Mouse (Mus musculus) embryonic facial prominence, embryonic 11.5 days (tissue): ENCODE measurements at regions not wholly inside any gene's neighbourhood (a gene's known extent, or its start where the extent isn't known, plus 50 kb on each side); places are given as distances from the start of the nearest gene placed in this dataset.

Source experiments
- ATAC-seq: fragments of 200-750 bp; cut with Nextera tagmentation; replicated peaks from 2 replicates; pipeline ENCODE4 v1.8.0; 2017; ENCODE audit warnings: low read depth; ENCODE audit not compliant: insufficient number of reproducible peaks, low FRiP score, low TSS enrichment
- DNase-seq: peaks from one replicate; pipeline ENCODE4 v3.0.0-alpha.2; 2015; ENCODE audit warnings: low spot score
- H3K27ac ChIP-seq: fragments of 300-500 bp; sonication (generic); replicated peaks from 2 replicates; pipeline ENCODE4 v1.5.1; 2014; ENCODE audit warnings: mild to moderate bottlenecking, low read depth, low read length, control low read depth
- H3K27me3 ChIP-seq: fragments of 300-500 bp; sonication (generic); 2 replicates; pipeline ENCODE4 v1.6.1; 2014; ENCODE audit warnings: mild to moderate bottlenecking, low read length, moderate library complexity, mixed read lengths; ENCODE audit not compliant: control insufficient read depth, insufficient read depth
- H3K36me3 ChIP-seq: fragments of 300-500 bp; sonication (generic); replicated peaks from 2 replicates; pipeline ENCODE4 v1.6.1; 2014; ENCODE audit warnings: low read depth, mild to moderate bottlenecking, low read length, moderate library complexity, mixed read lengths; ENCODE audit not compliant: control insufficient read depth, insufficient read depth
- H3K4me1 ChIP-seq: fragments of 300-500 bp; sonication (generic); 2 replicates; pipeline ENCODE4 v1.6.1; 2014; ENCODE audit warnings: low read length, mixed read lengths; ENCODE audit not compliant: control insufficient read depth, insufficient read depth
- H3K4me2 ChIP-seq: fragments of 300-500 bp; sonication (generic); 2 replicates; pipeline ENCODE4 v1.6.1; 2014; ENCODE audit warnings: low read depth, mild to moderate bottlenecking, control low read depth, low read length, moderate library complexity
- H3K4me3 ChIP-seq: fragments of 300-500 bp; sonication (generic); 2 replicates; pipeline ENCODE4 v1.5.1; 2014; ENCODE audit warnings: low read depth, low read length, control low read depth
- H3K9ac ChIP-seq: fragments of 300-500 bp; sonication (generic); replicated peaks from 2 replicates; pipeline ENCODE4 v1.6.1; 2014; ENCODE audit warnings: mild to moderate bottlenecking, control low read depth, low read length
- H3K9me3 ChIP-seq: fragments of 300-500 bp; sonication (generic); replicated peaks from 2 replicates; pipeline ENCODE4 v1.6.1; 2016; ENCODE audit warnings: mild to moderate bottlenecking, low read length, inconsistent platforms, mixed read lengths; ENCODE audit not compliant: control insufficient read depth
- WGBS: fragments of 180-500 bp; shearing (Covaris S2); extraction: QIAGEN DNeasy Blood & Tissue Kit; methylation state at CpG from one replicate; pipeline ENCODE4 v1.1.7; 2014; 5-methylcytosine and 5-hydroxymethylcytosine counted together

DNA sequence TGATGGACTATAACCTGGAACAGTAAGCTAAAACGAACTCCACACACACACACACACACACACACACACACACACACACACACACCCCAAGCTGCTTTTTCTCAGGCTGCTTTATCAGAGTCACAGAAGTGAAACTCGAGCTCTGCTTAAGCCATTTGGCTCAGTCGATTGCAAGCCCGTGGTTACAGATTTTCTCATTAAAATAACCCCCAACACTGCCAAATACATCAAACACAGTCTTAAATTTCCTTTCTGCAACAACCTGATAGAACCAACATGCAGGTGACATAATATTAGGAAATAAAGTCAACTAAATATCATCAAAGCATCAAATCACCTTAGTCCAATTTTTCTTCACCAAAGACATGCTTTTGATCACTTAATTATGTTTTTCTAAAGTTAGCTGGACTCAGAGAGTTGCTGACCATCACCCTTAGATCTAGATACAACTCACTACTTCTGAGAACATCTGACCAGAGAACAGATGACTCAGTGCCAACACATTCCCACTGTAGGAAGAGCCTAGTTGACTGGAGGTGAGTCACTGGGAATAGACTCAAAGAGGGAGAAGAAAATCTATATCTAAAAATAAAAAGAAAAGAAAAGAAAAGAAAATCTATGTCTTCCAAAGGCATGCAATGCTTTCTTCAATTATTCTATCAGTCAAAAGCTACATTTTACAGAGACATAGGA lies 251.2 kb downstream of the Tgfb2 start:
- ATAC-seq (no peak), DNase-seq (no peak)
- 46% methylated on average over 4 of the region's 4 CpGs for WGBS

DNA sequence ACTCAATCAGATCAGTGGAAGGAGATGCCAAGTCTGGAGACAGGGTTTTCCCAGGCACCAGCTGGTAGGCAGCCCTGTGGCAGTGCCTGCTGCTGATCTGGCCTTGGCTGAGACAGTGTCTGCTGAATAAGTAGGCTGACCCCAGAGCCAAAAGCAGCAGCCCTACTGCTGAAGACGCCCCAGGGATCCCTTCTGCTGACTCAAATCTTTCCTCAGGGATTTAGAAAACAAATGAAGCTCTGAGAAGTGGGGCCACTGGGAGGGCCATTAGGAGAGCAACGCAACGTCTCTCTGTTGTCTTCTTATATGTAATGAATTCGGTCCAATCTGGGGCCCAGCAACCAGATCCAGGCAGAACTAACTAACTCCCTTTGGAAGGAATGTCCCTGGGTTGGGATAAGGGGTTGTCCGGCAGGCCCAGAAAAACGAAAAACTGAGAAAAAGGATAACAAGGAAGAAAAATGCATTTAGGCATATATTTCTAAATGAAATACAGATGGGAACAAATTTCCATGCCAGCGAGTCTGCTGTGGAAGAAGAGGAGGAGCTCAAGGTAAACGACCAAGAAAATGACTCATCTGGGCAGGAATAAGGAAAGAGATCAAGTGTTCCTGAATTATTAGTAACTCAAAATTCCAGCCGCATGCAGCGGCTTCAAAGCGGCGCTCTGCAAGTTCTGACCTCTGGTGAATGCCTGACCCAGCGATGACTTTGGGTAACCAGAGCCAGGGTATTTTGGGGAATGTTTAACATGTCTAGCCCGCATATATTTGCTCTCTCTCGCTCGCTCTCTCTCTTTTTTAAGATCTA lies 256.7 kb downstream of the Tgfb2 start:
- Histone ChIP-seq H3K4me1 (no peaks in the 10 kb centered on the region), H3K27me3 (no peaks in the 10 kb centered on the region), H3K9ac (peak overlapping the region; percentile 18; the same call in 1 of the 2 replicates), H3K9me3 (no peaks in the 10 kb centered on the region), H3K36me3 (no peaks in the 10 kb centered on the region), H3K4me2 (no peak overlapping the region), H3K27ac (peak overlapping the region; percentile 77), H3K4me3 (no peak overlapping the region)
- ATAC-seq: peak; percentile 70; the same call in 1 of the 2 replicates
- peak; percentile 79 for DNase-seq
- 18% methylated on average over 16 of the region's 16 CpGs for WGBS

More for the DNA sequence above, 251.2 kb downstream of the Tgfb2 start:
- Histone ChIP-seq H3K27ac (no peak overlapping the region), H3K36me3 (no peaks in the 10 kb centered on the region), H3K27me3 (no peaks in the 10 kb centered on the region), H3K4me1 (no peaks in the 10 kb centered on the region), H3K9me3 (no peaks in the 10 kb centered on the region), H3K4me2 (no peak overlapping the region), H3K9ac (no peak overlapping the region), H3K4me3 (no peak overlapping the region)

DNA sequence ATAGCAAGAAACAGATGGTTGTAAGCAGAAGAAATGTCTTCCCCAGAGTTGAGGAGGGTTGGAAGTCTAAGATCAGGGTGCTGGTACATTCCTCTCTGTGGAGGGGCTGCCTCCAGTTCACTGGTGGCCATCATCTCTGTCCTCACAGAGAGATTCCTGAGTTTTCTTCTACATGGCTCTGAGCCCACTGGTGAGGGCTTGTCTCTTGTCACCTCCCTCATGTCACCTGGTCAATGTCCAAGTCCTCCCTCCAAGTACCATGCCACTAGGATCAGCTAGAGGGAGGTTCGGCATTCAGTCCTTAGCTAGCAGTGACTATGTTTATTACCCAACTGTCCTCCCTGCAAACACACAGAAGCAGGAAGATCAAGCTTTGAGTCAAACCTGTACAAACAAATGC lies 258.3 kb downstream of the Tgfb2 start:
- no peaks in the 10 kb centered on the region for H3K27me3 ChIP-seq
- WGBS: 79% methylated on average over 1 of the region's 1 CpGs
- H3K27ac ChIP-seq: no peak overlapping the region

DNA sequence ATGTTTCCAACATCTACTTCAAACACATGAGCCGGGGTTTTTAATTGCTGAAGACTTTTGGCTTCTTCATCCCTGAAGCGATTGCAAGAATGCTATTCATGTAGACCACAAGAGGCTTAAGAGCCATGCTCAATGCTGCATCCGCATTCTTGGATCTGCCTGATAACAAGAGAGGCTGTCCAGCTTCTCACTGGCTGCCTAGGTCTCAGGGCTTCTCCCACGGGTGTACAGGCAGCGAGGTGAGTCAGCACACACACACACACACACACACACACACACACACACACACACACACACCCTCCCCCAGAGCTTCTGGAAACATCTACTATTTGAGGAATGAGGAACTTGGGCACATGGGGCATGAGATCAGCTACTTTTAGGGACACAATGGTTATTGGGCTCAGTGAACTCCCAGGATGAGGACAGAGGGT lies 261.1 kb downstream of the Tgfb2 start:
- Histone ChIP-seq H3K4me3 (no peak overlapping the region), H3K4me2 (no peak overlapping the region), H3K27me3 (no peaks in the 10 kb centered on the region), H3K4me1 (no peaks in the 10 kb centered on the region), H3K9me3 (no peaks in the 10 kb centered on the region), H3K27ac (no peak overlapping the region), H3K36me3 (no peaks in the 10 kb centered on the region), H3K9ac (no peak overlapping the region)
- ATAC-seq (no peak), DNase-seq (no peak)
- WGBS: 59% methylated on average over 5 of the region's 5 CpGs

More for the DNA sequence above, 258.3 kb downstream of the Tgfb2 start:
- H3K4me1 ChIP-seq: no peaks in the 10 kb centered on the region
- no peaks in the 10 kb centered on the region for H3K36me3 ChIP-seq
- no peak overlapping the region for H3K4me3 ChIP-seq
- ATAC-seq (no peak), DNase-seq (no peak)
- no peak overlapping the region for H3K9ac ChIP-seq
- H3K4me2 ChIP-seq: no peak overlapping the region
- no peaks in the 10 kb centered on the region for H3K9me3 ChIP-seq

DNA sequence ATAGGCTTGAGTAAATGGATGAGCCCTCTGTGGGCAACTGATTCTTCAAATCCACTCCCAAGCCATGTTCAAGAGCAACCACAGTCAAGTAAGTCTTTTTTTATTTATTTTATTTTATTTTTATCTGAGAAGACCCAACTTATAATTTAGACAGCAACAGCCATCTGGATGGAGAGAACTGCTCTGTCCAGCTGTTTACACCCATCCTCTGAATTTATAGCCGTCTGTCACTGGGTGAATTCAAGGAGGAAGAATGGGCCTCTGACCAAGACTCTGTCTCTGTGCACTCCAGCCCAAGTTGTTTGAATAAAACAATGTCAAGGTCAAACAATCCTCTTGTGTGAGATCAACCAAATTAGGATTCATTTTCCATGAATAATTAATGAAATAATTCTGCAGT lies 263.6 kb downstream of the Tgfb2 start:
- WGBS: 74% methylated on average over 1 of the region's 1 CpGs
- DNase-seq (no peak), ATAC-seq (no peak)
- H3K9me3 ChIP-seq: no peaks in the 10 kb centered on the region
- H3K4me1 ChIP-seq: no peaks in the 10 kb centered on the region
- no peaks in the 10 kb centered on the region for H3K27me3 ChIP-seq
- no peak overlapping the region for H3K27ac ChIP-seq
- no peak overlapping the region for H3K4me2 ChIP-seq
- H3K36me3 ChIP-seq: no peaks in the 10 kb centered on the region
- no peak overlapping the region for H3K9ac ChIP-seq
- no peak overlapping the region for H3K4me3 ChIP-seq

DNA sequence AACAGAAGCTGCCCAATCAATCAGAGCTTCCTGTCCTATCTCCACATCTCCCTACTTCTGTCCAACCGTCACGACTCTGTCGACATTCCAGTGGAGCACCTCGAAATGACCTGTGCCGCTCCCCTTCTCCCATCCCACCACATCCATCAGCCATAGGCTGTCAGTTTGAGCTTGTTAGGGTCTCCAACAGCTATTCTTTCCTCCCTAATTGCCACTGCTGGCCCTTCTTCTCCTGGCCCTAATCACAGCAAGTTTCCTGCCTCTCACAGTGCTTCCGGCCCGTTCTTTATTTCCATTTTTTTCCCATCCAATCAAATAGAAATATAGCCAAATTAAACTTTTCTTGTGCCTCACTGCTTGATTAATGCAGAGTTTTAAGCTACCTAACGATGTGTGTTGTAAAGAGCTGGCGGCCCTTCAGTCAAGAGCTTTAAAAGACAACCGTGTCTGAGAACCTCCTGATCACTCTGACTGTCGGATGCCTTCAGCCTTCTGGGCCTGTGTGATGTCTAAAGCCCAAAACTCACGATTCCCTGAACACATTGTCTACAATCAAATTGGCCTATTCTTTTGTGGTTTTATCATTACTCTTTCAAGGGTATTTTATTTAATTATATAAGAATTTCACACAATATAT lies 270.3 kb downstream of the Tgfb2 start:
- Histone ChIP-seq H3K27me3 (no peaks in the 10 kb centered on the region), H3K9ac (no peak overlapping the region), H3K4me3 (no peak overlapping the region), H3K36me3 (no peaks in the 10 kb centered on the region), H3K9me3 (no peaks in the 10 kb centered on the region), H3K4me2 (no peak overlapping the region), H3K27ac (no peak overlapping the region), H3K4me1 (no peaks in the 10 kb centered on the region)
- ATAC-seq (no peak), DNase-seq (no peak)
- WGBS: 53% methylated on average over 12 of the region's 12 CpGs

DNA sequence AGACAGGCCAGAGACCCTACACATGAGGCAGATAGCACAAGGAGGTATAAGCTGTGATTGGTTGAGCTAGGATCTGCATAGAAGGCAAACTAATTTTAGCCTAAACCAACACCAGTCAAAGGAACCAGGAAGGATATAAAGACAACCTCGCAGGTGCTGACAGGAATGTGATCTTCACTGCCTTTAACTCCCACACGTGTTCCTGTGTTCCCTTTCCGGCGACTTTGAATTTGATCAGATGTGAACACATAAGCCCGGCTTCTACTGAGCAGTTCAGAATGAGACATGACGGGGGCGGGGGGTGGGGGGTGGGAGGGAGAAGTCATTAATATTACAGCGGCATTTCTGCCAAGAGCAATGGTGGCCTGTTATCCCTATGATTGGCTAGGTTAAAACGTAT lies 271.0 kb downstream of the Tgfb2 start:
- WGBS: 63% methylated on average over 9 of the region's 9 CpGs
- DNase-seq: no peak
- ATAC-seq: no peak
- no peak overlapping the region for H3K27ac ChIP-seq
- H3K9ac ChIP-seq: no peak overlapping the region
- H3K36me3 ChIP-seq: no peaks in the 10 kb centered on the region
- H3K9me3 ChIP-seq: no peaks in the 10 kb centered on the region
- no peaks in the 10 kb centered on the region for H3K27me3 ChIP-seq
- no peak overlapping the region for H3K4me3 ChIP-seq
- no peak overlapping the region for H3K4me2 ChIP-seq
- H3K4me1 ChIP-seq: no peaks in the 10 kb centered on the region

DNA sequence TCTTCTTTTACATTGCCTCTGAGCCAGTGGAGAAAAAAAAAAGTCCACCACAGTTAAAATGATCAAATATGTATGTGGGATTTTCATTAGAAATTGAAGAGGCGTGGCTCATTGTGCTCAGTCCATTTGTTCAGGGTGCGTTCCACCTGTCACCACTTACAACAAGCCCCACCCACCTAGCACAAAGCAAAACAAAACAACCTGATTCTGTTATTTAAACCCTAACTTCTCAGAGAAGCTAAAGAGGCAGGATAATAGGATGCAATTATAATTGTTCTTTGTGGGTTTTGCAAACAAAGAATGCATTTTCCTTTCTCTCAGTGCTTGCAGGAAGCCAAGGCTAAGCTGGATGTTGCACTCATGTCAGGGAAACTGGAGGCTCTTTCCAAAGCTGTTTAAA lies 271.8 kb downstream of the Tgfb2 start:
- Histone ChIP-seq H3K36me3 (no peaks in the 10 kb centered on the region), H3K4me1 (no peaks in the 10 kb centered on the region), H3K27ac (no peak overlapping the region), H3K4me3 (no peak overlapping the region), H3K4me2 (no peak overlapping the region), H3K27me3 (no peaks in the 10 kb centered on the region), H3K9ac (no peak overlapping the region), H3K9me3 (no peaks in the 10 kb centered on the region)
- DNase-seq: no peak
- WGBS: 81% methylated on average over 2 of the region's 2 CpGs
- ATAC-seq: no peak
